10 mouse cellular contexts compared by ENCODE assay signal in genomic region chr17:7142367-7142766, GRCm38 (mm10). TPM values are rescaled to one million over a fixed set of nuclear protein-coding genes. Genes with fewer than 3 reads are reported as not detected.
DNase-seq lines count a peak whose midpoint lies in the region; ATAC-seq and TF ChIP-seq lines count a peak whose summit lies in the region.
"Had no signal": no experiment of that assay in that cellular context is flagged by ENCODE, and none has a peak within 500 bp of the region (broad histone marks: within the 10 kb centered on the region; RNA-seq: fewer than 3 reads in every experiment).

No protein-coding gene starts in this region.

- no peak overlapping the region for H3K27ac ChIP-seq in intestine, postnatal 0 days (ENCODE audit: low read depth, low read length)
- no peak overlapping the region for H3K27ac ChIP-seq in intestine, embryonic 15.5 days
- H3K27ac ChIP-seq in thymus, adult 2 months (ENCODE audit: control insufficient read depth, insufficient read depth, low read length) = no peak overlapping the region
- H3K27ac ChIP-seq: liver, embryonic 15.5 days had no signal

- ATAC-seq in intestine, postnatal 0 days = no peak
- ATAC-seq in intestine, embryonic 15.5 days = no peak
- ATAC-seq in inflammation-experienced regulatory T-cells, adult 6 months = no peak

- H3K36me3 ChIP-seq in intestine, postnatal 0 days (ENCODE audit: control insufficient read depth, insufficient read depth) = no peaks in the 10 kb centered on the region
- no peaks in the 10 kb centered on the region for H3K36me3 ChIP-seq in intestine, embryonic 15.5 days
- no peaks in the 10 kb centered on the region for H3K36me3 ChIP-seq in thymus, adult 2 months (ENCODE audit: control insufficient read depth, insufficient read depth, low read length)
- H3K36me3 ChIP-seq: liver, embryonic 15.5 days had no signal

- no peak overlapping the region for H3K4me3 ChIP-seq in intestine, postnatal 0 days (ENCODE audit: low read depth, low read length)
- no peak overlapping the region for H3K4me3 ChIP-seq in intestine, embryonic 15.5 days (replicated peaks)
- H3K4me3 ChIP-seq in thymus, adult 2 months (ENCODE audit: control insufficient read depth, insufficient read depth, low read length) = no peak overlapping the region
- H3K4me3 ChIP-seq: erythroblast, embryonic 14.5 days; liver, embryonic 15.5 days had no signal

- TF ChIP-seq CTCF in intestine, postnatal 0 days (IDR thresholded peaks at IDR 0.05; ENCODE audit: low read depth) = peak; percentile 35
- TF ChIP-seq CTCF in thymus, adult 2 months (IDR thresholded peaks at IDR 0.05; ENCODE audit: borderline replicate concordance, control insufficient read depth, extremely low read depth, insufficient read depth, low read length, poor library complexity) = no peak

- no peaks in the 10 kb centered on the region for H3K4me1 ChIP-seq in intestine, postnatal 0 days (replicated peaks; ENCODE audit: control insufficient read depth, insufficient read depth, low read length)
- no peaks in the 10 kb centered on the region for H3K4me1 ChIP-seq in intestine, embryonic 15.5 days (replicated peaks)
- H3K4me1 ChIP-seq in thymus, adult 2 months (replicated peaks; ENCODE audit: control insufficient read depth, insufficient read depth, low read length) = peaks cover 19% of the 10 kb centered on the region
- H3K4me1 ChIP-seq: liver, embryonic 15.5 days had no signal

- DNase-seq in adrenal gland, adult 8-10 months = peak; percentile 53
- DNase-seq in adrenal gland, adult 18-20 months (ENCODE audit: low spot score in 2 of 2) = no peak
- DNase-seq in Muller cell, postnatal 12 days (ENCODE audit: inconsistent ontology term) = peak; percentile 17
- DNase-seq in thymus, adult 2 months = peak; percentile 35
- no peak for DNase-seq in right cerebral cortex, postnatal 25 days

- no peak for TF ChIP-seq POLR2A in thymus, adult 2 months (IDR thresholded peaks at IDR 0.05; ENCODE audit: control insufficient read depth, extremely low read depth, insufficient read depth, low read length, poor library complexity)

- H3K27me3 ChIP-seq in intestine, postnatal 0 days (replicated peaks; ENCODE audit: control insufficient read depth, insufficient read depth, low read length) = no peaks in the 10 kb centered on the region
- no peaks in the 10 kb centered on the region for H3K27me3 ChIP-seq in intestine, embryonic 15.5 days (replicated peaks)
- no peaks in the 10 kb centered on the region for H3K27me3 ChIP-seq in thymus, adult 2 months (ENCODE audit: control insufficient read depth, insufficient read depth, low read length)
- H3K27me3 ChIP-seq: liver, embryonic 15.5 days had no signal

- WGBS in intestine, postnatal 0 days = 46% methylated on average over 4 of the region's 4 CpGs
- 53% methylated on average over 4 of the region's 4 CpGs for WGBS in intestine, embryonic 15.5 days
- 47% methylated on average over 4 of the region's 4 CpGs for WGBS in thymus, adult 2 months

- H3K9ac ChIP-seq in intestine, postnatal 0 days (ENCODE audit: low read depth, low read length) = no peak overlapping the region
- no peak overlapping the region for H3K9ac ChIP-seq in intestine, embryonic 15.5 days
- H3K9ac ChIP-seq: liver, embryonic 15.5 days had no signal

- no peak overlapping the region for H3K4me2 ChIP-seq in intestine, postnatal 0 days (replicated peaks; ENCODE audit: low read depth)
- H3K4me2 ChIP-seq in intestine, embryonic 15.5 days (replicated peaks) = no peak overlapping the region
- H3K4me2 ChIP-seq: liver, embryonic 15.5 days had no signal

- no peaks in the 10 kb centered on the region for H3K9me3 ChIP-seq in intestine, postnatal 0 days (ENCODE audit: control insufficient read depth)
- H3K9me3 ChIP-seq in intestine, embryonic 15.5 days = no peaks in the 10 kb centered on the region
- H3K9me3 ChIP-seq: liver, embryonic 15.5 days had no signal

RNA-seq across cellular contexts. Expression of gene Rps6ka2, which starts 27.5 kb away (rescaled TPM):
- total RNA-seq in adrenal gland, adult 8-10 months (2022) = 10 to 100 TPM; 14.9 to 20.8 (median 19.2) TPM
- total RNA-seq in adrenal gland, adult 18-20 months (2021) = 10 to 100 TPM; 11.3 to 12.8 TPM
- polyA plus RNA-seq in intestine, postnatal 0 days (2015; fragmentation: Nextera tagmentation; extraction: Ambion mirVana) = 1.7 and 1.8 TPM in 2 replicates
- polyA plus RNA-seq in intestine, embryonic 15.5 days (2015; fragmentation: Nextera tagmentation; extraction: Ambion mirVana) = 8.0 and 8.9 TPM in 2 replicates
- 7.4 and 8.8 TPM in 2 replicates for polyA plus RNA-seq in thymus, adult 2 months (2012; rRNA removed)
- polyA plus RNA-seq in inflammation-experienced regulatory T-cells, adult 6 months (2017; shearing (Covaris generic)) = 1 to 10 TPM in 1 of 3 experiments, under 1 TPM in 2; 0.34 to 1.1 (median 0.66) TPM

Comparison
In these comparisons a context has a peak if more than half of its experiments do, and no peak if none do; other contexts are left out.
1. DNase-seq: peak in adrenal gland, adult 8-10 months (single experiment), Muller cell, postnatal 12 days (single experiment) and thymus, adult 2 months (single experiment); none in adrenal gland, adult 18-20 months (0 of 2) and right cerebral cortex, postnatal 25 days (single experiment).